Mouse (Mus musculus) embryo, embryonic 11.5 days (tissue): ENCODE measurements around the gene Mmp23.
"Not testable (repeated sequence)": the region's sequence is repeated elsewhere in the genome, so short reads cannot be mapped to it uniquely, and the experiment has no call there.

ENCODE experiments used
- DNase-seq: peaks from one replicate; pipeline ENCODE4 v3.0.0-alpha.2; 2012; ENCODE audit warnings: low read depth, low spot score

Mmp23 gene

GRCm38 (mm10) chr4:155653086-155653450, at the start of gene Mmp23:
TSS of gene Mmp23 (minus strand) at chr4:155653384.
- DNase-seq = no peak

DNA sequence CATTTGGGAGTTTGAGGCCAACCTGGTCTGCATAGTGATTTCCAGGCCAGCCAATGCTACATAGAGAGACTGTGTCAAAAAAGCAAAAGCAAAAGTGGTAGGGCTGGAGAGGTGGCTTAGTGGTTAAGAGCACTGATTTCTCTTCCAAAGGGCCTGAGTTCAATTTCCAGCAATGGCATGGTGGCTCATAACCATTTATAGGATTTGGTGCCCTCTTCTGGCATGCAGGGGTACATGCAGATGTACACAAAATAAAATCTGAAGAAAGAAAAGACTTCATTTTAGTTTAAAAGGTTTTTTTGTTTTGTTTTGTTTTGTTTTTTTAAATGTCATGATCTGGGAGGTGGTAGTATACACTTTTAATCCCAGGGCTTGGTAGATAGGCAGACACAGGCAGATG, 47.2 kb upstream of the Mmp23 start:
- DNase-seq = no peak

GRCm38 (mm10) chr4:155696261-155697255, 43.4 kb upstream of the Mmp23 start:
- DNase-seq = no peak

DNA sequence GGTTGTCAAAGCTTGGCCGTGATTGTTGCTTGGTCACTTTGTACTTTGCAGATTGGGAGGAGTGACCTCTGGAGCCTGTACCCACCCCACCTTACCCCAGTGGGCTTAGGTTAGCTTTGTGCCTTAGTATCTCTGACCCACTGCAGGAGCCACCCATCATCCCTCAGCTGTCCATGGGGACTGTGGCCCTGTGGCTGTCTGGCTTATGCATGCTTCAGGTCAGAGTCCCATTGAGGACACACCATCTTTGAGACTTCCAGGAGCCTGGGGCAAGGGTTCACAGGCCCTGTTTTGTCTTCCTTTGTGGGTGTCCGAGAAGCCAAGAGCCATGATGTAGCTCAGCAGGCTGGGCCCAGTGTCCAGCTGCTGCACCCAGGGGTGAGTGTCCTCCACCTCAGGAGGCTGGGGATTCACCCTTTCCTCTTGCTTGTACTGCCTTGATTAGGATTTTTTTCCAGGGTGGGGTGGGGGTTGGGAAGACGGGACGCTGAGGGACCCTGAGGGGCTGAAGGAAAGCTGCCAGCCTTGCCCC, 42.4 kb upstream of the Mmp23 start:
- no peak for DNase-seq

DNA sequence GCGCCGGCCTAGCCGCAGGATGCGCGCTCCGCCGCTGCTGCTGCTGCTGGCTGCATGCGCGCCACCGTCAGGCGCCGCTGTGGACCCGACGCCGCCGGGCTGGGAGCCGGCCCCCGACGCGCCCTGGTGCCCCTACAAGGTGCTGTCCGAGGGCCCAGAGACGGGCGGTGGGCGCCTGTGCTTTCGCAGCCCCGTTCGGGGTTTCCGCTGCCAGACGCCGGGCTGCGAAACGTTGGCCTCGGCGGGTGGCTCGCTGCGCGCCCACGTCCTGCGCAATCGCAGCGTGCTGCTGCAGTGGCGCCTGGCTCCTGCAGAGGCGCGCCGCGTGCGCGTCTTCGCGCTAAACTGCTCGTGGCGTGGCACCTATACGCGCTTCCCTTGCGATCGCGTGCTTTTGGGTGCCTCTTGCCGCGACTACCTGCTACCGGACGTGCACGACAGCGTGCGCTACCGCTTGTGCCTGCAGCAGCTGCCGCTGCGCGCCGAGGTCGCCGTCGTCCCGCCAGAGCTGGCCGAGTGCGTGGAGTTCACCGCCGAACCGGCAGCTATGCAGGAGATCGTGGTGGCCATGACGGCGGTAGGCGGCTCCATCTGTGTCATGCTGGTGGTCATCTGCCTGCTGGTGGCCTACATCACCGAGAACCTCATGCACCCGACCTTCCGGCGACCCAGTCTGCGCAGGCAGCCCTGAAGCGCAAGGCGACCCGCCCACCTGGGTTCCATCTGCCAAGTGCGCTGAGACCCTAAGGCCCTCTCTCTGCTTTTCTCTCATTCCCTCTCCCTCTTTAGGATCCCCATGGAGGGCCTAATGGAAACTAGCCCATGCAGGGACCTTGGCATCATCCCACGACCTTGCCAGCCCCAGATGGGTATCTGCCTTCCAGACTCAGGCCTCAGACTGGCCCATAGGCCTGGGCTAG, 41.6 kb upstream of the Mmp23 start:
- DNase-seq = peak; percentile 35

- DNase-seq = peak; percentile 27
Observed at GRCm38 (mm10) chr4:155694111-155694481, 40.9 kb upstream of the Mmp23 start, which contains the start of gene Fndc10. TSS of gene Fndc10 (plus strand) at chr4:155694342.

DNA sequence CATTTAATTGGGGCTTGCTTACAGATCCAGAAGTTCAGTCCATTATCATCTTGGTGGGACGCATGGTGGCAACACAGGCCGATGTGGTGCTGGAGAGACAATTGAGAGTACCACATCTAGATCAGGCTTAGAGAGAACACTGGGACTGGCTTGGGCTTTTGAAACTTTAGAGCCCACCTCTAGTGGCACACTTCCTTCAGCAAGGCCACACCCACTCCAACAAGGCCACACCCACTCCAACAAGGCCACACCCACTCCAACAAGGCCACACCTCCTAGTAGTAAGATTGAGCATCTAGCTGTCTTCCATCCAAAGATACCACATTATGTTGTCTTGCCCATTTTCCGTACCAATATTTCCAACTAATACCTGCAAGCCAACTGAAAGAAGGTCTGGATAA, 39.2 kb upstream of the Mmp23 start:
- DNase-seq = no peak

GRCm38 (mm10) chr4:155690571-155691375, 37.6 kb upstream of the Mmp23 start:
- DNase-seq = no peak

DNA sequence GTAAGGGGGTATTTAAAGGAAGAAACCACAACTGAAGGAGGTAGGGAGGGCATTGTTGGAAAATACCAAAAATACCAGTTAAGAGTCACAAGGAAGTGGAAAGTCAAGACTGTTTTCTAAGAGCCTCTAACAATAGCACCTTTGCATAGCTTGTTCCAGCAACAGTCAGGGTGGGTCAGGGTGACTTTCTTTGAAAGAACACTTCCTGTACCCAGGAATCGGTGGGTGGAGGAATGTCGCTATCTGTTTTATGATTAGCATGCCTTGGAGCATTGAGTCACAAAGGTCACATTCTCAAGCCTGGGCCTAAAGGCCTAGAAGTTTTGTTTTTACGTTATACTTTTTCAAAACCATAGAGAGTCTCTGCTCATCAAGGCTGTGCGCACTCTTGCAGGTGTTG, 34.6 kb upstream of the Mmp23 start:
- DNase-seq = not testable (repeated sequence)

GRCm38 (mm10) chr4:155683670-155684277, 30.6 kb upstream of the Mmp23 start:
- not testable (repeated sequence) for DNase-seq

- DNase-seq = no peak
Observed at GRCm38 (mm10) chr4:155675991-155676390, 22.8 kb upstream of the Mmp23 start.

- DNase-seq = no peak
Observed at GRCm38 (mm10) chr4:155672082-155672481, 18.9 kb upstream of the Mmp23 start.

- DNase-seq = not testable (repeated sequence)
Observed at GRCm38 (mm10) chr4:155670236-155670635, 17.1 kb upstream of the Mmp23 start.

DNA sequence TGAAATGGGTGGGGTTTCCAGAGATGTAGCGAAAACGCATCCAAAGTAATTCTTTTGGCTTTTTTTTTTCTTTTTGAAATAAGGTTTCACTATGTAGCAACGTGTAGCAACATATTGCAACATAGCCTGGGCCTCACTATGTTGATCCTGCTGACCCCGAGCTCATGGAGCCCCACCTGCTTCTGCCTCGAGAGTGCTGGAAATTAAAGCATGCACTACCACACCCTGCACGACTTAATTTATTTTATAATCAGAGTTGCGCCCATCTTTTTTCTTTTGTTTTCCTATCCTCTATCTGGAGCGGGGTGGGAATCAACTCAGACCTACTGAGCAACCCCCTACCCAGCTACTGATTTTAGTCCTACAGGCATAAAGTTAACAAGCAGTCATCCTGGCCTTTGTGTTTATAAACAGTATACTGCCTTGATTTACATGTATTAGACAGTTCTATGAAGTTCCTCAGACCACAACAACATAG, 16.5 kb upstream of the Mmp23 start:
- DNase-seq = no peak

DNA sequence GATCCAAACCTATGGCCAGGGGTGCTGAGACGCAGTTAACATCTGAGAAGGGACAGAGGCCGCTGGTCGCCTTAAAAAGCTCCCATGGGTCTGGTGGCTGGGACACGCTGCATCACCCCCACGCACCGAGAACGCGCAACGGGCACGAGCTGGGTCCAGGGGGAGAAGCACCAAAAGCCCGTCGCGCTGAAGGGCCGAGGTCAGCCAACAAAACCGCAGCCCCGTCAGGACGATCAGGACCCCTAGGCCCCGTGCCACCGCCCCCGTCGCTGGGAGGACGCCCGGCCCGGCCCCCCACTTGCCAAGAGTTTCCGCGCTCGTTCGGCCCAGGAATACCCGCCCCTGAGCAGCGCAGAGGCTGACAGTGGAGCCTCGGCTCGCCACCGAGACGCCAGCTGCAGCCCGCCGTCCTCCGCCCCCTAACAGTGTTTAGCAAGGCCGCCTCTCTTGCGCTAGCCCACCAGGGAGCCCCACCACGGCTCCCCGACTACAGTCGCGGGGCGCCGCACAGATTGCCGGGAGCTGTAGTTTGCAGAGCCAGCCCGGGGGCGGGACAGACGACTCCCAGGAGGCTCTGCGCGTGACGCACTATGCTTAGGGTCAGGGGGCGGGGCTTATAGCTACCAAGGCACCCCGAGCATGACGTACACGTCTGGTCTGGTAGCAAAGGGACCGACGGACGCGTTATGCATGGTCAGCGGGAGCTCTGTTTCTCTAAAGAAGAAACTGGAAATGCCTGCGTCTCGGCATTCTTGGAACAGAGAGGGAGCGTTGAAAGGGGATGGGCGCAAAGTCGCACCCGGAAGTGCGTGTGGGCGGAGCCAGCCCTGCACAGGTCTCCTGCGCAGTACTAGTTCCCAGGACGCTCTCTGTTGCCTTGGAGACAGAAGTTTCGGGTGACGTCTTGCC, 15.8 kb upstream of the Mmp23 start, which contains the start of gene Mib2:
TSS of gene Mib2 (minus strand) at position 510 of the 909 bp plus-strand sequence.
- peak; percentile 93 for DNase-seq

DNA sequence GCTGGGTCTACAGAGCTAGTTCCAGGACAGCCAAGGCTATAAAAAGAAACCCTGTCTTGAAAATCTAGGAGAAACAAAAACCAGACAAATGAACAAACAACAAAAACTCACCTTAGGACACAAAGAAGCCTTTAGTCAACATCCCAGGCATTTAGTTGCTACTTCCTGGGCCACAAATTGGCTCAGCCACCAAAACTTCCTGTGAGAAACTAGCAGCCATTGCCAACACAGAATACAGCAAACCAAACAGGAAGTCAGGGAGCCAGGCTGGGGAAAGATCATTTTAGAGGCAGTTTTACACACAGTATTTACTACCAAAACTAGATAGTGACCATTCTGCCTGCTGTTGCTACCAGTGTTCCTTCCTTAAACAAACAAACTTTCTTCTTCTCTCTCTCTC, 13.7 kb upstream of the Mmp23 start:
- DNase-seq = no peak

DNA sequence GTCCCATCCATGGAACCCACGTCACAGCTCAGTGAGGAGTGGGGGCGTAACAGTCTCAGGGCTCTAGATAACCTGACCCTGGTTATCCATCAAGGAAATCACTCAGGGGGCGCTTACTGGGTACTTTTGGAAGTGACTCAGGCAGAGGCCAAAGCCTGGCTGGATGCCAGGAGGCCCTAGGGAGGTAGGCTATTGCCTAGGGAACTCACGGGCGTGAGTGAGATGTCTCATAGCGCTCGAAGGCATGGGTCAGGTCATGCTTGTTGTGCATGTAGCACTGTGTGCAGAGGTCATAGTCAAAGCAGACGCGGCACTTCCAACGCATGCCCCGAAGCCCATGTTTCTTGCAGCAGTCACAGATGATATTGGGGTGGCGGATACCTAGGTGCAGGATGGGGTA, 7.5 kb upstream of the Mmp23 start:
- no peak for DNase-seq

GRCm38 (mm10) chr4:155658961-155659360, 5.8 kb upstream of the Mmp23 start:
- DNase-seq = no peak

DNA sequence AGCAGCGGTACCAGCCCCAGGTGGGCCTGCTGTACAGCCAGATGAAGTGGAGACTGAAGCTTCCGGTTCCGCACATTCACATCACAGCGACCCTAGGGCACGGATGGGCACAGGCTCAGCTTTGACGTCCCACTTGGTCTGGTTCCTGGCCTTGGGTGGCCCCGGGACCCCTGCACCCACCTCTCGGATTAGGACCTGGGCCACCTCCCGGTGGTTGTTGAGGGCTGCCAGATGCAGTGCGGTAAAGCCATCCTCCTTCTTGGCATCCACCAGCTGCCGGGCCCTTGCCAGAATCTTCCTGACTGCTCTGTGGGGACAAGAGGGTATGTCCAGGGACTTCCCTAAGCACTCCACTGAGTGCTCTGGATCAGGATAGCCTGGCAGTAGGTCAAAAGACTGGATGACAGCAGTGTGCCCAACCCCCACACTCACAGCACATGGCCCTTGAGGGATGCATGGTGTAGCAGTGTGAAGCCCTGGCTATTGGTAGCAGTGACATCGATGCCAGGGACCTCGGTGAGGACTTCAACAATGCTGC, 3.1 kb upstream of the Mmp23 start:
- no peak for DNase-seq
